Mouse (Mus musculus) megakaryocyte, adult 5-6 weeks (primary cell): Measurements from ENCODE around the gene Arl6ip4. TPM values are rescaled to one million over a fixed set of nuclear protein-coding genes. Genes with fewer than 3 reads are reported as not detected.

Experiments
- ATAC-seq: 2 replicates; pipeline ENCODE4 v1.8.0; 2016; ENCODE audit warnings: mild to moderate bottlenecking, inconsistent platforms; ENCODE audit not compliant: poor library complexity, severe bottlenecking
- total RNA-seq, 2 experiments: library from RNA; stranded (forward) in 1 of 2; stranded (reverse) in 1 of 2; fragments of 153-499, 151-499 nt in 1 of 2; fragments of 221-1000, 200-1000 nt in 1 of 2; gene quantifications; 2 replicates each; pipeline versions ENCODE4 v1.2.3 to v1.2.4; 2015 to 2017

Gene Arl6ip4
- total RNA-seq, 2 experiments from 2014 or later, result 53.0 to 80.5 TPM

DNA sequence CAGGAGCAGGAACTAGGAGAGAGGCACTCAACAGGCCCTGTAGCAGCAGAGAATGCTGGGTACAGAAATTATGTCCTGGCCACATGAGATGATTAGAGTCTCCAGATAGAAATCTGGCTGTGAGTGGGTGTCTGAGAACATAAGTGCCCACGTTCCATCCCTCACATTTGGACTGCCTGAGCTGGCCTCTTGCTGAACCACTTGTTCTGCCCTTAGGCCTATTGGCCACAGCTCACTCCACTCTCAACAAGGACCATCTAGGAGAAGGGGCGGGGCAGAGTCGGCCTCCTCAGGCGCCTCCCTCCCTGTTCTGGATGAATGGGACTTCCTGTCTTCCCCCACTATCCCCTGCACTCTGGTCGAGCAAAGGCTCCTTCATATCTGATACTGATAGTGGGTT is 33.1 kb downstream of the Arl6ip4 start:
- no peak for ATAC-seq

DNA sequence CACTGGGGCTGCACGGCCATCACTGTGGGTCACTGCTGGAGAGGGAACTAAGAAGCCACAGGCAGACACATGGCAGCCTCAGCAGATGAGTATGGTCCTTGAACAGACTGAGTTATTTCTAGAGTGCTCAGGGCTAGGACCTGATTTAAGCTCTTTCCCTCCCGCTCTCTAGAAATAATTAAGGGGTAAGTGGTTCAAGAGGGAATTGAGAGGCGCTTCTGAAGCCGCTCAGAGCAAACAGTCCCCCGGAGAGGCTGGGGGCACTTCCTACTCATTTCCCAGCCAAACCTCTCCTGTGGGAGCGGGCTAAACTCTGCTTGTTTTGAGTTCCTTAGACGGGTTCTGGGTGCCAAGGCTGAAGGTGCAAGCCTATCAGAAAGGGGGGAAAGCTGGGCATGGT is 35.0 kb downstream of the Arl6ip4 start:
- ATAC-seq, result no peak

DNA sequence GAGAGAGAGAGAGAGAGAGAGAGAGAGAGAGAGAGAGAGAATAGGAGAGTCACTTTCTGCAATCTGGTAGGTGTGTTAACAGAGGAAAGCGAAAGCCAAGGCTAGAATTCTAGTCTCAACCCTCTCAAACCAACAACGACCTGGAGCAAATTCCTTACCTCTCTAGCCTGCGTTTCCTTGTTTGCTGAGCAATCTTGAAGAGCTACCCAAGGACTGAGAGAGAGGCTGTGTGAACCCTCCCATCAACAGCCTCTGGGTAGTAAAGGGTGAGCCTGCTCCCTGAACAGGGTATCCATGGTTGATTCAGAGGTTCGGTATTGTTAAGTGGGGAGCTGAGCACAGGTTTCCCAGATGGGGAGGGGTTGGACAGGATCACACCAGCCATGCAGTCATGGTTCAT is 36.8 kb downstream of the Arl6ip4 start:
- no peak for ATAC-seq

DNA sequence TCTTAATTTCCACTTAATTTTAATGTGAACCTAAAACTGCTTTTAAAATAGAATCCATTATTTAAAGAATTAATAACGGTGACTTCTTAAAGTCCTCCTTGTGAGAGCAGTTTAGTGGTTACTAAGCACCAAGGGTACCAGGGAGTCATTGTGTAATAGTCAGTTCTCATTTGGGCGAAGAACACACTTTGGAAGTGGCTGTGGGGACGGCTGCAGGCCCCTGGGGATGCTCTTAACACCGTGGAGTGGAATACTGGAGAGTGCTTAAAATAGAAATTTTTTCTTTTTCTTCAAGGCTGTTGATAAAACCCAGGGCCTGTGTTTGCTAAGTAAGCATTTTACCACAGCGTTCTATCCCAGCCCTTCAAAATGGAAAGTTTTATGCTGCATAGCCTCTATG is 40.1 kb downstream of the Arl6ip4 start:
- ATAC-seq, result no peak

DNA sequence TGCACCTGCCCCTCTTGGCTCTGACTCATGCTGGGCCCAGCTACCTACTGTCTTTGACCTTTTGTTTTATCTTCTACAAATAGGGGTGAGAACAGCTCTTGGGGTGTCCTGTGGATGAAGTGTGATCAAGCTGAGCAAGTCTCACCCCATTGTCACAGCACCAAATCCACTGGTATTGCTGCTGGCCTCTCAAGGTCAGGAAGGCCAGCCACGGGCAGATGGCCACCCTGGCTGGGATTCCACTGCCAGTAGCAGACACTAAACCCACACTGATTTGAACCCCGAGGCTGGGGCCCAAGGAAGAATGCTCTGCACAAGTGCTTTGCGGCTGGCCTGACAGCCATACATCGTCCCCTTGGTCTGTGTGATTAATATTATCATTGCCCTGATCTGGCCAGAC is 42.4 kb downstream of the Arl6ip4 start:
- no peak for ATAC-seq

DNA sequence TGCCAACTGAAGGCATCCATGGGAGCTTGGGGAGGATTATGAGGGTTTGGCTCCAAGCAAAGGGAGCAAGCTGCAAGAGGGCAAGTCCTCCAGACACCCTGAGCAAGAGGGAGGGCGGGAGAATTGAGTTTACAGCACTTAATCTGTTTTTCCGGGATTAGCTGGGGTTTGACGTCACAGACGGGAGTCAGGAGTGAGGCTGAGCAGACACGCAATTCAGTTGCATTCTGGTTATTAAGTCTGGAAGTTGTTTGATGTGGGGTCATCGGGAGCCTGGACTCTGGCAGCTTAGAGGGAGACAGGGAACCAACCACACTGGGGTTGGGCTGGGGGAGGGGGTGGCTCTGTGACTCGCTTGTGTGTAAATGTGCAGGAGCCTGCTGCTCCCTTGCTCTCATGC is 43.6 kb downstream of the Arl6ip4 start:
- no peak for ATAC-seq

DNA sequence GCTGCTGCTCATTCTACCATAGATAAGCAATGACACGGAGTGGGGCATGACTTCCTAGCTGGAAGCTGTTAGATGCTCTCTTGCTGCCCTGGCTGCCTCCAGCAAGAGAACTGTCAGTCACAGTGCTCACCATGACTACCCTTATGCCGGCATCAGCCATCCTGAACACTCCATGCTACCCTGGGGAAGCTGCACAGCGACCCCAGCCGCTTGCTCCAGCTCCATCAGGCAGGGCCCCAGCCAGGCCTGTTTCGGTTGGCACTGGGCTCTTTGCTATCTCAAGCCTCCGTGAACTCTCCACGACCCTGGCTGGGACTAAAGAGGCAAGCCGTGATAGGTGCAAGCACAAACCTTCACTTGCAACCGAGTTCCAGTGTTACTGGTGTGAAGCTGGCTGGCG is 45.9 kb downstream of the Arl6ip4 start:
- no peak for ATAC-seq

DNA sequence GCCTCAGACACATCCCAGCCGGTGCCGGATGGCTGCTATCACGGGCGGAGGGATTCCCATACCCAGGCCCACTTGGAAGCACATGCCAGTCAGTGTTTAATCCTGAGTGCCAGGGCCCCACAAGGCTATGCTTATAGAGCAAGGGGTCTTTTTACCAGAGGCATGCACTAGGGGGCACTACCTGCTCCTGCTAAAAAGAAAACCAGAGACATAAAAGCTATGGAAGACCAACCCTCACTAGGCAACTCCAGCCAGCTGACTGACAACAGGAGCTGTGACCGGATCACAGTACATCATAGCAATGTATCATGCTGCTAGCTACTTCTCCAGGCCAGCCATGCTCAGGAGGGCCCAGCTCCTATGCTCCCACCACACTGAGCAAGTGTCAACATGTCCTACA is 46.7 kb downstream of the Arl6ip4 start:
- no peak for ATAC-seq

DNA sequence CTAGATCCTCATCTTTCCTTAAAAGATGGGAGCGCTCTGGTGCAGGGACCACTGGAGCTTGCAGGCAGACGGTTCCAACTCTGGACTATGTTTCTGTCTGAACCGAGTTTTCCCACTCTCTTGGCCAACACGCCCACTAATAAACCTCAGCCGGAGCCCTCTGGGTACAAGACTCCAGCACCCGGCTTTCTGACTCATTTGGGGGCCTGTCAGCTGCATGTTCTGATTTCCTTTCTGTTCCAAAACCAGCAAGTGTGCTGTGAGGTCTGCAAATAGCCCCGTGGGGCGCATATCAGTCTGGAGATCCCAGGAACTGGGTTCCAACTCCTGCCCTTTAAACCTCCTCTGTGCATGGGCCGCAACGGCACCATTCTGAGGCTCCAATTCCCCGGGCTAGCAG is 47.6 kb downstream of the Arl6ip4 start:
- no peak for ATAC-seq

DNA sequence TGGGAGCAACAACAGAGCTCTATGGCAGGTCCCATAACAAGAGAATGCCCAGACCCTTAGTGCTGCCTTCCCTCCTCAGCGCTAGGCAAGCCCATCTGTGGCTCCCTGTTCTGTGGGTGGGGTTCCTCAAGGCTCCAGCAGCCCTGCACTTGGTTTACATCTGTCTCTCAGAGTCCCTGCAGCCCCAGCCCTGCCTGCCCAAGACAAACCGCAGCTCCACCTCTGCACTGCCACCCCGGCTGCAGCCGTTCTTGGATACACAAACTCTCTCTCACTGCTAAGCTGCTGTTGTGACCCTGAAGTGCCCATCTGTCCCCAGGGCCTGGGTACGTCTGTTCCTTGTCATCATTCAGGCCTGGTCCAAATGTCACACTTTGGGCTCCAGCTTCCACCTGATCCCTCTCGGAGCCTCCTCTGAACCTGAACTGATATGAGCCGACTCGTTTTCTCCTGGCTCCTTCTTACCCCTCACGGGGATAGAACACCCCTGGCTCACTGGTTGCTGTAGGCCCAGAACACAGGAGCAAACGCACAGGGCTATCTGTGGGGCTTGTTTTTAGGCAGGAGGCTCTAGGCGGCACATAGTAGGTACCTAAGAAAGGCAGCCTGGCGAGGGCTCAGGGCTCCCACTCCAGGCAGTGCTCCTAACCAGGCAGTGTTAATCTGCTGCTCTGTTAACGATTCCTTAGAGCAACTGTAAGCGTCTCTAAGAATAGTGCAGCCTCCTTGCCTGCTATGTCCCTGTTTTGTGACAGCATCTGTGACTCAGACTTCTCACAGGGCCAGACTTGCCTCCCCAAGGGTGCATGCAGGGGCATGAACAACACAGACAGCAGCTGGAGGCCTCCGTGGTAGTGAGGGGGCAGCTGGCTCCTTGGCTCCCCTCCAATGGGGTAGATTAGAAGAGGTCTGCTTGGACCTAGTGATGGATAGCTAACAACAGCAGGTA is 50.0 kb downstream of the Arl6ip4 start:
- peak; percentile 27; the same call in 1 of the 2 replicates for ATAC-seq

DNA sequence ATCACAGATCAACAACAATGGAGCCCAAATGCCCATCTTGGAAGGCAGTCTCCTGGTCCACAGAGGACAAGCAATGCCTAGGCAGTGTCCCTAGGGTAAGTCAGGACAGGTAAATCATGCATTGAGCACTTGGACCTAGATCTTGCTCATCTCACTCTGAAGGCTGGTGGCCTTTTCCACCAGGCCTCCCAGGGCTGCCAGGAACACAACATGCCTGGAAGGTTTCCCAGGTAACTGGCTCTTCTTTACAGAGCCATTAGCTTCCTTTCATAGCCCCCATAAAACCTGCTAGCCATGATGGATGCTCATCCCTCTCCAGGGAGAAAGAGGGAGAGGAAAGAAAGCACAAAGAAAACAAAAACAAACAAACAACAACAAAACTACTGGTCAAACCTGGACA is 50.9 kb downstream of the Arl6ip4 start:
- no peak for ATAC-seq

DNA sequence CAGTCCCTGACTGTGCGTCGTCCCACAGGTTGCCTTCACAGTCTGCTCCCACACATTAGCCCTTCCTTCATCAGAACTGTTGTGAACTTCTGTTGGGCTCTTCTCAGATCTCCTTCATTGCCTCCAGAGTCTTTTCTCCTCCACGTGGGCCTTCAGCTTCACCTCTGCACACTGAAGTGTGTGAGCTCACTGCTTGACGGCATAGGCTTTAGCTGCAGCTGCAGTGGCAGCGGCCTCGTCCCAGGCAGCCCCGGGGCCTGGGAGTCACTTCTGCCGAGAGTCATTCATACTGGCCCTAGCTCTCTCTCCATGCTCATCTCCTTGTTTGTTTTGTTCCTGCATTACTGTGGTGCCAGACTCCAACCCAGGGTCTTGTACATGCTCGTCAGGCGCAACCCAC is 51.7 kb downstream of the Arl6ip4 start:
- no peak for ATAC-seq

Other genes starting within 250 kb of the Arl6ip4 start
- gene Hcar1, start 236.1 kb upstream of the Arl6ip4 start, total RNA-seq (2015), result not detected in 2 replicates
- gene Hcar1, start 236.1 kb upstream of the Arl6ip4 start, total RNA-seq (2017), result 0.04 TPM in 1 of 2 replicates, not detected in the other
- gene Denr, start 208.9 kb upstream of the Arl6ip4 start, total RNA-seq (2015), result 44.6 and 55.2 TPM in 2 replicates
- 32.4 and 34.3 TPM in 2 replicates for gene Denr, start 208.9 kb upstream of the Arl6ip4 start, total RNA-seq (2017)
- not detected in 2 replicates for gene Gm43518, start 188.7 kb upstream of the Arl6ip4 start, total RNA-seq (2015)
- gene Gm43518, start 188.7 kb upstream of the Arl6ip4 start, total RNA-seq (2017), result 0.73 TPM in 1 of 2 replicates, not detected in the other
- gene Ccdc62, start 185.4 kb upstream of the Arl6ip4 start, total RNA-seq (2015), result 1.1 and 1.5 TPM in 2 replicates
- gene Ccdc62, start 185.4 kb upstream of the Arl6ip4 start, total RNA-seq (2017), result 0.16 and 0.62 TPM in 2 replicates
- 6.0 and 6.6 TPM in 2 replicates for gene Hip1r, start 142.5 kb upstream of the Arl6ip4 start, total RNA-seq (2015)
- gene Hip1r, start 142.5 kb upstream of the Arl6ip4 start, total RNA-seq (2017), result 12.1 and 13.0 TPM in 2 replicates
- gene Vps37b, start 83.8 kb upstream of the Arl6ip4 start, total RNA-seq (2015), result 28.9 and 29.2 TPM in 2 replicates
- 29.1 and 29.9 TPM in 2 replicates for gene Vps37b, start 83.8 kb upstream of the Arl6ip4 start, total RNA-seq (2017)
- 0.62 and 1.4 TPM in 2 replicates for gene Abcb9, start 20.3 kb upstream of the Arl6ip4 start, total RNA-seq (2015)
- 0.12 and 1.3 TPM in 2 replicates for gene Abcb9, start 20.3 kb upstream of the Arl6ip4 start, total RNA-seq (2017)
- 3.4 and 3.6 TPM in 2 replicates for gene Ogfod2, start 3.8 kb upstream of the Arl6ip4 start, total RNA-seq (2015)
- 2.6 and 6.4 TPM in 2 replicates for gene Ogfod2, start 3.8 kb upstream of the Arl6ip4 start, total RNA-seq (2017)
- gene Pitpnm2, start 133.7 kb downstream of the Arl6ip4 start, total RNA-seq (2015), result 3.3 and 3.5 TPM in 2 replicates
- 1.2 and 7.6 TPM in 2 replicates for gene Pitpnm2, start 133.7 kb downstream of the Arl6ip4 start, total RNA-seq (2017)
- gene Mphosph9, start 211.9 kb downstream of the Arl6ip4 start, total RNA-seq (2015), result 8.7 and 9.6 TPM in 2 replicates
- 21.2 and 24.4 TPM in 2 replicates for gene Mphosph9, start 211.9 kb downstream of the Arl6ip4 start, total RNA-seq (2017)
- 4.6 and 9.0 TPM in 2 replicates for gene 2810006K23Rik, start 212.0 kb downstream of the Arl6ip4 start, total RNA-seq (2015)
- gene 2810006K23Rik, start 212.0 kb downstream of the Arl6ip4 start, total RNA-seq (2017), result 7.6 and 14.2 TPM in 2 replicates
- gene Cdk2ap1, start 247.0 kb downstream of the Arl6ip4 start, total RNA-seq (2015), result 150 and 158 TPM in 2 replicates
- 111 and 145 TPM in 2 replicates for gene Cdk2ap1, start 247.0 kb downstream of the Arl6ip4 start, total RNA-seq (2017)